Mouse (Mus musculus): ENCODE data around the gene Dicer1.

Dicer1 gene

GRCm38 (mm10) chr12:104751814-104752765, at the start of gene Dicer1:
TSS of gene Dicer1 (minus strand) at chr12:104751952.
- peak; percentile 98 for DNase-seq

- no peak for DNase-seq
Measured at GRCm38 (mm10) chr12:104799365-104799764, 47.6 kb upstream of the Dicer1 start.

GRCm38 (mm10) chr12:104797905-104798304, 46.2 kb upstream of the Dicer1 start:
- DNase-seq, result no peak

- DNase-seq, result no peak
Measured at GRCm38 (mm10) chr12:104796635-104797378, 45.1 kb upstream of the Dicer1 start.

- no peak for DNase-seq
Measured at GRCm38 (mm10) chr12:104794957-104795356, 43.2 kb upstream of the Dicer1 start.

GRCm38 (mm10) chr12:104793486-104793885, 41.7 kb upstream of the Dicer1 start:
- DNase-seq, result no peak

GRCm38 (mm10) chr12:104777603-104778002, 25.9 kb upstream of the Dicer1 start:
- DNase-seq, result no peak

GRCm38 (mm10) chr12:104771941-104772340, 20.2 kb upstream of the Dicer1 start:
- DNase-seq, result no peak

- DNase-seq, result no peak
Measured at GRCm38 (mm10) chr12:104769201-104769785, 17.5 kb upstream of the Dicer1 start.

GRCm38 (mm10) chr12:104767183-104767582, 15.4 kb upstream of the Dicer1 start:
- peak; percentile 24 for DNase-seq

- no peak for DNase-seq
Measured at GRCm38 (mm10) chr12:104765761-104766160, 14.0 kb upstream of the Dicer1 start.

GRCm38 (mm10) chr12:104765116-104765515, 13.4 kb upstream of the Dicer1 start:
- no peak for DNase-seq

GRCm38 (mm10) chr12:104763918-104764317, 12.2 kb upstream of the Dicer1 start:
- no peak for DNase-seq

- no peak for DNase-seq
Measured at GRCm38 (mm10) chr12:104761411-104761810, 9.7 kb upstream of the Dicer1 start.

GRCm38 (mm10) chr12:104758066-104758465, 6.3 kb upstream of the Dicer1 start:
- no peak for DNase-seq

- DNase-seq, result no peak
Measured at GRCm38 (mm10) chr12:104753686-104754085, 1.9 kb upstream of the Dicer1 start.

- DNase-seq, result peak; percentile 52
Measured at GRCm38 (mm10) chr12:104751331-104751813, 380 bp downstream of the Dicer1 start.

GRCm38 (mm10) chr12:104748946-104749345, 2.8 kb downstream of the Dicer1 start:
- no peak for DNase-seq

- no peak for DNase-seq
Measured at GRCm38 (mm10) chr12:104747252-104747651, 4.5 kb downstream of the Dicer1 start.

- DNase-seq, result no peak
Measured at GRCm38 (mm10) chr12:104746601-104747000, 5.2 kb downstream of the Dicer1 start.

- DNase-seq, result no peak
Measured at GRCm38 (mm10) chr12:104743687-104744086, 8.1 kb downstream of the Dicer1 start.

GRCm38 (mm10) chr12:104742247-104742646, 9.5 kb downstream of the Dicer1 start:
- DNase-seq, result no peak

Data from thymus, postnatal 14 days (tissue).